Mouse (Mus musculus): ENCODE data around the gene Dnttip2.

- no peak for TF ChIP-seq GATA1 (IDR thresholded peaks at IDR 0.05; ENCODE audit: low read length)
- no peak for TF ChIP-seq TAL1 (IDR thresholded peaks at IDR 0.05; ENCODE audit: low read length)
Observed at GRCm38 (mm10) chr3:122333902-122334301, 59.7 kb downstream of the Dnttip2 start.
